9 mouse cellular contexts compared by ENCODE assay signal in the genomic region with DNA sequence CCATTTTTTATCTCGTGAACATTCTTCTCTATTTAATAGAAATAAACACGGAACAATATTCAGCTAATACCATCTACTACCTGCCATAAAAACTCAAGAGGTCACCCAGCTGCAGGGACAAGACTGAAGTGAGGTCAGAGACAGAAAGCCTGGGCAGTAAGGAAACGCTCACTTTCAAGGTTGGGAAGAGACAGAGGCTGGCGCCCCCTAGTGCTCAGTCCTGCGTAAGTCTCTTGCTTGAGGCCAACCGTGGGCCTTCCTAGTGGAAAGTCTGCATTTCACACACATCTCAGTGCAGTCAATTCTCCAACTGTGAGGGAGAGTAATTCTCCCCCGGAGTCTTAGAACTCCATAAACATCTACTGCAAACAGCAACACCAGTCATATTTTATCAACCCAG.
DNase-seq lines count a peak whose midpoint lies in the region; ATAC-seq lines count a peak whose summit lies in the region.
"Had no signal": no experiment of that assay in that cellular context is flagged by ENCODE, and none has a peak within 500 bp of the region (broad histone marks: within the 10 kb centered on the region; RNA-seq: fewer than 3 reads in every experiment).

No protein-coding gene starts in this region.

- H3K36me3 ChIP-seq in lung, embryonic 15.5 days = peaks cover 8% of the 10 kb centered on the region; the same call in 1 of the 2 replicates

- no peak overlapping the region for H3K9ac ChIP-seq in lung, embryonic 15.5 days
- H3K9ac ChIP-seq: embryonic facial prominence, embryonic 12.5 days had no signal

- H3K4me1 ChIP-seq in lung, embryonic 15.5 days = peaks cover 5% of the 10 kb centered on the region; the same call in 1 of the 2 replicates
- H3K4me1 ChIP-seq: embryonic facial prominence, embryonic 12.5 days had no signal

- no peak overlapping the region for H3K4me3 ChIP-seq in lung, embryonic 15.5 days
- H3K4me3 ChIP-seq: embryonic facial prominence, embryonic 12.5 days had no signal

- H3K27ac ChIP-seq in lung, embryonic 15.5 days = no peak overlapping the region
- H3K27ac ChIP-seq: embryonic facial prominence, embryonic 12.5 days had no signal

- ATAC-seq in lung, embryonic 15.5 days (ENCODE audit: borderline replicate concordance, extremely low read depth, low FRiP score, low TSS enrichment) = peak; percentile 39; the same call in 1 of the 2 replicates

- H3K4me2 ChIP-seq in lung, embryonic 15.5 days = no peak overlapping the region
- H3K4me2 ChIP-seq: embryonic facial prominence, embryonic 12.5 days had no signal

- WGBS in lung, embryonic 15.5 days = 27% methylated on average over 7 of the region's 7 CpGs

- peak; percentile 82 for DNase-seq in urinary bladder, postnatal 14 days (ENCODE audit: low spot score)
- DNase-seq in urinary bladder, adult 2 months (ENCODE audit: low spot score) = no peak
- DNase-seq in cerebellum, postnatal 36 days = peak; percentile 56 to 59
- DNase-seq in gastrocnemius, postnatal 4 days (ENCODE audit: low spot score in 2 of 2) = peak; percentile 61 to 81
- DNase-seq in layer of hippocampus, adult 11-12 months (ENCODE audit: low spot score) = peak; percentile 83
- DNase-seq in ovary, postnatal 10 days (ENCODE audit: low spot score) = peak; percentile 44
- DNase-seq in thymus, postnatal 25 days = peak; percentile 59

- H3K9me3 ChIP-seq in lung, embryonic 15.5 days = no peaks in the 10 kb centered on the region
- H3K9me3 ChIP-seq: embryonic facial prominence, embryonic 12.5 days had no signal

- no peaks in the 10 kb centered on the region for H3K27me3 ChIP-seq in lung, embryonic 15.5 days
- H3K27me3 ChIP-seq: embryonic facial prominence, embryonic 12.5 days had no signal
